Mouse (Mus musculus) Patski (cell line): ENCODE measurements around the gene Paqr7. TPM values are rescaled to one million over a fixed set of nuclear protein-coding genes. Genes with fewer than 3 reads are reported as not detected.

Experiments
- ATAC-seq: fragments of 100-300 bp; one replicate; pipeline ENCODE4 v1.8.0; 2021
- CTCF ChIA-PET: fragments of 350-600 bp; sonication (Branson Sonifier 250); formaldehyde crosslinking; loops from one replicate; lab custom pipeline; 2022; ENCODE audit warnings: inconsistent platforms; lab: Charles Lee
- POLR2A ChIA-PET: fragments of 350-600 bp; sonication (Branson Sonifier 250); formaldehyde crosslinking; loops from one replicate; lab custom pipeline; 2022; ENCODE audit warnings: antibody characterized with exemption, inconsistent platforms; lab: Charles Lee
- DNase-seq: peaks from one replicate; pipeline ENCODE4 v3.0.0-alpha.2; 2011; ENCODE audit warnings: low read depth, low spot score
- H3K27me3 ChIP-seq: fragments of 371-371 bp; one replicate; pipeline ENCODE4 v1.5.1; 2021
- CTCF ChIP-seq: fragments of 100-300 bp; IDR thresholded peaks from one replicate; pipeline ENCODE4 v1.5.1; 2021
- in situ Hi-C: fragments of 300-500 bp; cut with MboI; formaldehyde crosslinking; loops from 3 replicates; pipeline ENCODE4 v1.11.1; 2018; ENCODE audit warnings: low pct_unique_long_range_greater_than_20kb, mixed read lengths
- polyA plus RNA-seq: library from polyadenylated mRNA; unstranded; gene quantifications from one replicate; pipeline ENCODE4 v1.2.3, GENCODE M21; 2021

Gene Paqr7
- polyA plus RNA-seq, result 4.3 TPM

- POLR2A ChIA-PET, result interaction anchor here (0.5 to 0.6 kb wide), 2 partner anchors 27 to 824 kb away, joined by 3 to 5 read pairs; no protein-coding TSS in a partner anchor
- CTCF ChIA-PET, result no interaction called here
- ATAC-seq, result peak; percentile 35
- TF ChIP-seq CTCF, result no peak
- in situ Hi-C loops, result no loop called here
- H3K27me3 ChIP-seq, result no peaks in the 10 kb centered on the region
- no peak for DNase-seq
Measured at GRCm38 (mm10) chr4:134496595-134497210, at the start of gene Paqr7. Paqr7 (plus strand) TSS chr4:134496697.

GRCm38 (mm10) chr4:134447966-134448365 is 48.5 kb upstream of the Paqr7 start:
- no peak for DNase-seq
- ATAC-seq, result no peak
- in situ Hi-C loops, result no loop called here
- TF ChIP-seq CTCF, result no peak
- CTCF ChIA-PET, result no interaction called here
- no peaks in the 10 kb centered on the region for H3K27me3 ChIP-seq
- POLR2A ChIA-PET, result no interaction called here

- no peak for ATAC-seq
- no peaks in the 10 kb centered on the region for H3K27me3 ChIP-seq
- POLR2A ChIA-PET, result no interaction called here
- in situ Hi-C loops, result no loop called here
- CTCF ChIA-PET, result interaction anchor here (1.3 kb wide), 1 partner anchor 21 kb away, joined by 3 read pairs; no protein-coding TSS in a partner anchor
- TF ChIP-seq CTCF, result no peak
- no peak for DNase-seq
Measured at GRCm38 (mm10) chr4:134449595-134450391, 46.7 kb upstream of the Paqr7 start.

GRCm38 (mm10) chr4:134450392-134451195 is 45.9 kb upstream of the Paqr7 start:
- H3K27me3 ChIP-seq, result no peaks in the 10 kb centered on the region
- ATAC-seq, result no peak
- in situ Hi-C loops, result no loop called here
- TF ChIP-seq CTCF, result no peak
- DNase-seq, result no peak
- ChIA-PET POLR2A (no interaction called here), CTCF (interaction anchor here (1.3 kb wide), 1 partner anchor 20 kb away, joined by 3 read pairs; no protein-coding TSS in a partner anchor)

GRCm38 (mm10) chr4:134451484-134451883 is 45.0 kb upstream of the Paqr7 start:
- DNase-seq, result no peak
- ChIA-PET CTCF (no interaction called here), POLR2A (no interaction called here)
- in situ Hi-C loops, result no loop called here
- no peak for TF ChIP-seq CTCF
- no peak for ATAC-seq
- no peaks in the 10 kb centered on the region for H3K27me3 ChIP-seq

GRCm38 (mm10) chr4:134453619-134454400 is 42.7 kb upstream of the Paqr7 start:
- no peak for ATAC-seq
- ChIA-PET CTCF (interaction anchor here (1.4 kb wide), 1 partner anchor 24 kb away, joined by 3 read pairs; no protein-coding TSS in a partner anchor), POLR2A (no interaction called here)
- H3K27me3 ChIP-seq, result no peaks in the 10 kb centered on the region
- TF ChIP-seq CTCF, result no peak
- no peak for DNase-seq
- in situ Hi-C loops, result no loop called here

GRCm38 (mm10) chr4:134455310-134455709 is 41.2 kb upstream of the Paqr7 start:
- in situ Hi-C loops, result no loop called here
- DNase-seq (no peak), ATAC-seq (no peak)
- TF ChIP-seq CTCF, result no peak
- no peaks in the 10 kb centered on the region for H3K27me3 ChIP-seq
- CTCF ChIA-PET, result no interaction called here
- POLR2A ChIA-PET, result no interaction called here

GRCm38 (mm10) chr4:134457130-134457825 is 39.2 kb upstream of the Paqr7 start:
- H3K27me3 ChIP-seq, result no peaks in the 10 kb centered on the region
- TF ChIP-seq CTCF, result no peak
- no peak for DNase-seq
- POLR2A ChIA-PET, result interaction anchor here (1.0 kb wide), 1 partner anchor 42 kb away, joined by 3 read pairs; no protein-coding TSS in a partner anchor
- in situ Hi-C loops, result no loop called here
- CTCF ChIA-PET, result no interaction called here
- no peak for ATAC-seq

- in situ Hi-C loops, result no loop called here
- ATAC-seq, result no peak
- CTCF ChIA-PET, result no interaction called here
- POLR2A ChIA-PET, result no interaction called here
- TF ChIP-seq CTCF, result no peak
- no peak for DNase-seq
- no peaks in the 10 kb centered on the region for H3K27me3 ChIP-seq
Measured at GRCm38 (mm10) chr4:134458856-134459255, 37.6 kb upstream of the Paqr7 start.
